Comparison of ENCODE assay signal across 11 mouse cellular contexts in the genomic region with DNA sequence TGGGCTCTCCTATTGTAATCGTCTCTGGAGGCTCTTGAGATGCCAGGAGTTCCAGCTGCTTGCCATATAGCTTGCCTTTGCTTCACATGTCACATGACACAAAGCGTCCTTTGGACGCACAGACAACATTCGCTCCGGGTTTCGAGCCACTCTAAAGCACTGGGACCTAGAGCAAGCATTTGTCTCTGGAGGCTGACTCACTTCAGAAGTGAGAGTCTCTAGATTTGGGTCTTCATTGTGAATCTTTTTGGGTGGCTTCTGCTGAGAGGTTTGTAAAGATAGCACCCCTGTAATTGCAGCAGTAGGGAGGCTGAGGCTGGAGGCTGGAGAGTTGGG. TPM values are rescaled to one million over a fixed set of nuclear protein-coding genes. Genes with fewer than 3 reads are reported as not detected.
A peak's percentile ranks its signal among the peaks of the same experiment; 100 is the strongest.
DNase-seq lines count a peak whose midpoint lies in the region; ATAC-seq and TF ChIP-seq lines count a peak whose summit lies in the region.
"Had no signal": no experiment of that assay in that cellular context is flagged by ENCODE, and none has a peak within 500 bp of the region (broad histone marks: within the 10 kb centered on the region; RNA-seq: fewer than 3 reads in every experiment).

No protein-coding gene starts in this region.

- peak overlapping the region; percentile 72 for H3K27ac ChIP-seq in heart, embryonic 12.5 days (ENCODE audit: poor library complexity, severe bottlenecking)
- peak overlapping the region; percentile 46; the same call in 1 of the 2 replicates for H3K27ac ChIP-seq in lung, embryonic 15.5 days
- H3K27ac ChIP-seq in intestine, postnatal 0 days (ENCODE audit: low read depth, low read length): 0 out of 2 replicates have a peak overlapping the region, but pooled peaks have one; percentile 60
- peak overlapping the region; percentile 73 for H3K27ac ChIP-seq in neural tube, embryonic 14.5 days (ENCODE audit: low read depth, low read length)

- peaks cover 45% of the 10 kb centered on the region for H3K4me1 ChIP-seq in heart, embryonic 12.5 days (replicated peaks)
- peaks cover 46% of the 10 kb centered on the region for H3K4me1 ChIP-seq in lung, embryonic 15.5 days
- peaks cover 30% of the 10 kb centered on the region for H3K4me1 ChIP-seq in intestine, postnatal 0 days (replicated peaks; ENCODE audit: control insufficient read depth, insufficient read depth, low read length)
- H3K4me1 ChIP-seq in neural tube, embryonic 14.5 days (ENCODE audit: control insufficient read depth, insufficient read depth, low read length): peaks cover 30% of the 10 kb centered on the region

- WGBS in heart, embryonic 12.5 days: 72% methylated on average over 6 of the region's 6 CpGs
- WGBS in lung, embryonic 15.5 days: 78% methylated on average over 6 of the region's 6 CpGs
- WGBS in intestine, postnatal 0 days: 71% methylated on average over 6 of the region's 6 CpGs
- WGBS in neural tube, embryonic 14.5 days: 88% methylated on average over 6 of the region's 6 CpGs

- no peak for ATAC-seq in heart, embryonic 12.5 days (ENCODE audit: insufficient number of reproducible peaks, low FRiP score)
- ATAC-seq in lung, embryonic 15.5 days (ENCODE audit: borderline replicate concordance, extremely low read depth, low FRiP score, low TSS enrichment): no peak
- no peak for ATAC-seq in intestine, postnatal 0 days
- ATAC-seq in neural tube, embryonic 14.5 days (ENCODE audit: low read depth): no peak

- no peak for DNase-seq in heart, postnatal 36 days
- no peak for DNase-seq in lung, postnatal 25 days (ENCODE audit: low spot score)
- DNase-seq in urinary bladder, adult 18-20 months (ENCODE audit: low spot score in 2 of 2): no peak
- no peak for DNase-seq in retina, postnatal 1 day
- DNase-seq: adrenal gland, postnatal 25 days; cerebellum, postnatal 25 days had no signal

- no peaks in the 10 kb centered on the region for H3K36me3 ChIP-seq in heart, embryonic 12.5 days
- no peaks in the 10 kb centered on the region for H3K36me3 ChIP-seq in lung, embryonic 15.5 days
- H3K36me3 ChIP-seq in intestine, postnatal 0 days (ENCODE audit: control insufficient read depth, insufficient read depth): 0 out of 2 replicates have a peak, but pooled peaks cover under 1% of the 10 kb centered on the region
- no peaks in the 10 kb centered on the region for H3K36me3 ChIP-seq in neural tube, embryonic 14.5 days (ENCODE audit: control insufficient read depth, insufficient read depth, low read length)

- no peaks in the 10 kb centered on the region for H3K27me3 ChIP-seq in heart, embryonic 12.5 days (replicated peaks)
- no peaks in the 10 kb centered on the region for H3K27me3 ChIP-seq in lung, embryonic 15.5 days
- H3K27me3 ChIP-seq in intestine, postnatal 0 days (replicated peaks; ENCODE audit: control insufficient read depth, insufficient read depth, low read length): no peaks in the 10 kb centered on the region
- no peaks in the 10 kb centered on the region for H3K27me3 ChIP-seq in neural tube, embryonic 14.5 days (ENCODE audit: control insufficient read depth, insufficient read depth, low read length)

- 0 out of 2 replicates have a peak, but pooled peaks cover 2% of the 10 kb centered on the region for H3K9me3 ChIP-seq in heart, embryonic 12.5 days (replicated peaks)
- H3K9me3 ChIP-seq in lung, embryonic 15.5 days: no peaks in the 10 kb centered on the region
- no peaks in the 10 kb centered on the region for H3K9me3 ChIP-seq in intestine, postnatal 0 days (ENCODE audit: control insufficient read depth)
- no peaks in the 10 kb centered on the region for H3K9me3 ChIP-seq in neural tube, embryonic 14.5 days (ENCODE audit: control insufficient read depth, low read length)

- no peak overlapping the region for H3K4me3 ChIP-seq in heart, embryonic 12.5 days
- H3K4me3 ChIP-seq in lung, embryonic 15.5 days: no peak overlapping the region
- no peak overlapping the region for H3K4me3 ChIP-seq in intestine, postnatal 0 days (ENCODE audit: low read depth, low read length)
- no peak overlapping the region for H3K4me3 ChIP-seq in neural tube, embryonic 14.5 days (ENCODE audit: low read depth, low read length)

- H3K4me2 ChIP-seq in heart, embryonic 12.5 days: peak overlapping the region; percentile 62
- H3K4me2 ChIP-seq in lung, embryonic 15.5 days: peak overlapping the region; percentile 61; the same call in 1 of the 2 replicates
- peak overlapping the region; percentile 61; the same call in 1 of the 2 replicates for H3K4me2 ChIP-seq in intestine, postnatal 0 days (replicated peaks; ENCODE audit: low read depth)
- no peak overlapping the region for H3K4me2 ChIP-seq in neural tube, embryonic 14.5 days (ENCODE audit: low read depth, low read length)

- intact Hi-C loops in heart, postnatal 36 days (cut with DNase I): no loop called here

- peak overlapping the region; percentile 33; the same call in 1 of the 2 replicates for H3K9ac ChIP-seq in heart, embryonic 12.5 days
- H3K9ac ChIP-seq in lung, embryonic 15.5 days: peak overlapping the region; percentile 44; the same call in 1 of the 2 replicates
- no peak overlapping the region for H3K9ac ChIP-seq in intestine, postnatal 0 days (ENCODE audit: low read depth, low read length)
- no peak overlapping the region for H3K9ac ChIP-seq in neural tube, embryonic 14.5 days (replicated peaks; ENCODE audit: low read depth, low read length)

- no peak for TF ChIP-seq CTCF in intestine, postnatal 0 days (IDR thresholded peaks at IDR 0.05; ENCODE audit: low read depth)

RNA-seq across cellular contexts. Expression of a gene that starts 1.6 kb away (rescaled TPM):
- 216 and 235 TPM in 2 replicates for polyA plus RNA-seq in heart, embryonic 12.5 days (2016; fragmentation: Nextera tagmentation; extraction: Ambion mirVana)
- total RNA-seq in heart, postnatal 36 days (2021): 100 to 1,000 TPM; 111 to 114 TPM
- polyA plus RNA-seq in lung, embryonic 15.5 days (2015; fragmentation: Nextera tagmentation; extraction: Ambion mirVana): 280 and 282 TPM in 2 replicates
- 173 and 174 TPM in 2 replicates for polyA plus RNA-seq in intestine, postnatal 0 days (2015; fragmentation: Nextera tagmentation; extraction: Ambion mirVana)
- polyA plus RNA-seq in neural tube, embryonic 14.5 days (2014; fragmentation: Nextera tagmentation; extraction: Ambion mirVana): 291 and 304 TPM in 2 replicates

RNA-seq across cellular contexts. Expression of a gene that starts 27.8 kb away (rescaled TPM):
- polyA plus RNA-seq in heart, embryonic 12.5 days (2016; fragmentation: Nextera tagmentation; extraction: Ambion mirVana): 10.4 and 11.5 TPM in 2 replicates
- total RNA-seq in heart, postnatal 36 days (2021): 10 to 100 TPM; 14.0 to 20.7 TPM
- polyA plus RNA-seq in lung, embryonic 15.5 days (2015; fragmentation: Nextera tagmentation; extraction: Ambion mirVana): 3.2 and 3.5 TPM in 2 replicates
- polyA plus RNA-seq in intestine, postnatal 0 days (2015; fragmentation: Nextera tagmentation; extraction: Ambion mirVana): 8.8 and 10.0 TPM in 2 replicates
- polyA plus RNA-seq in neural tube, embryonic 14.5 days (2014; fragmentation: Nextera tagmentation; extraction: Ambion mirVana): 10.7 and 12.5 TPM in 2 replicates
- polyA plus RNA-seq: urinary bladder, adult 2 months had no signal

RNA-seq across cellular contexts. Expression of a gene that starts 55.2 kb away (rescaled TPM):
- 14.2 and 16.8 TPM in 2 replicates for polyA plus RNA-seq in heart, embryonic 12.5 days (2016; fragmentation: Nextera tagmentation; extraction: Ambion mirVana)
- total RNA-seq in heart, postnatal 36 days (2021): 100 to 1,000 TPM in 1 of 2 experiments, 10 to 100 TPM in 1; 93.7 to 108 TPM
- polyA plus RNA-seq in lung, embryonic 15.5 days (2015; fragmentation: Nextera tagmentation; extraction: Ambion mirVana): 61.4 and 68.1 TPM in 2 replicates
- polyA plus RNA-seq in intestine, postnatal 0 days (2015; fragmentation: Nextera tagmentation; extraction: Ambion mirVana): 49.8 and 52.6 TPM in 2 replicates
- 1.1 and 1.3 TPM in 2 replicates for polyA plus RNA-seq in neural tube, embryonic 14.5 days (2014; fragmentation: Nextera tagmentation; extraction: Ambion mirVana)

RNA-seq across cellular contexts. Expression of a gene that starts 56.1 kb away (rescaled TPM):
- polyA plus RNA-seq in heart, embryonic 12.5 days (2016; fragmentation: Nextera tagmentation; extraction: Ambion mirVana): 46.6 and 48.3 TPM in 2 replicates
- total RNA-seq in heart, postnatal 36 days (2021): 10 to 100 TPM; 26.6 to 29.9 TPM
- polyA plus RNA-seq in lung, embryonic 15.5 days (2015; fragmentation: Nextera tagmentation; extraction: Ambion mirVana): 41.7 and 43.8 TPM in 2 replicates
- polyA plus RNA-seq in intestine, postnatal 0 days (2015; fragmentation: Nextera tagmentation; extraction: Ambion mirVana): 25.0 and 26.8 TPM in 2 replicates
- 35.1 and 35.9 TPM in 2 replicates for polyA plus RNA-seq in neural tube, embryonic 14.5 days (2014; fragmentation: Nextera tagmentation; extraction: Ambion mirVana)

Comparison
In these comparisons a context has a peak if more than half of its experiments do, and no peak if none do; other contexts are left out.
1. H3K9ac ChIP-seq: peak in heart, embryonic 12.5 days (single experiment) and lung, embryonic 15.5 days (single experiment); none in intestine, postnatal 0 days (single experiment) and neural tube, embryonic 14.5 days (single experiment).
2. Peak in every context shown above with its lines, with median percentiles within 50 percentile points of each other: H3K27ac ChIP-seq.